Mouse (Mus musculus) testis, adult 2 months (tissue): ENCODE measurements at regions not wholly inside any gene's neighbourhood (a gene's known extent, or its start where the extent isn't known, plus 50 kb on each side); places are given as distances from the start of the nearest gene placed in this dataset.

Source experiments
- CTCF ChIP-seq: fragments of 200-500 bp; IDR thresholded peaks from 2 replicates; pipeline ENCODE4 v1.5.1; 2012; ENCODE audit warnings: low read depth, mild to moderate bottlenecking, inconsistent platforms, low read length, moderate library complexity; ENCODE audit not compliant: control insufficient read depth, insufficient read depth, insufficient replicate concordance
- POLR2A ChIP-seq: fragments of 200-500 bp; IDR thresholded peaks from 2 replicates; pipeline ENCODE4 v1.6.1; 2012; ENCODE audit warnings: low read depth, mild to moderate bottlenecking, inconsistent platforms, low read length, moderate library complexity; ENCODE audit not compliant: control insufficient read depth

DNA sequence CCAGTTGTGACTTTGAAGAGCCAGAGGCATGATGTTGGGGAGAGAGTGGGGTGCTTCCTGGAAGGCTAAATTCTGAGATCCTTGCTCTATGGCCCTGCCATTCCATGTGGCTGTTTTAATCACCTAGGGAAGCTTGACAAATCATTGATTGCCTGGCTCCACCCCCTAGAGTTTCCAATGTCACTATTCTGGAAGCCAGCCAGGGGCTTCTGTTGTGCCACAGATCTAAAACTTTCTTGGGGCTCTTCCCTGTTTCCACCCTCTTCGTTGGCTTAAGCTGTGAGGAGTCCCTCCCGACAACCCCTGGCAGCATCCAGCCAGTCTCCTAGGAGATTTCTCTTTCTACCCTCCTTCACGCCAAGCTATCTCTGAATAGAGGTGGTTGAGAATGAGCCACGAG is 92.5 kb downstream of the Tex36 start:
- TF ChIP-seq CTCF (no peak), POLR2A (no peak)
